Mouse (Mus musculus) neural tube, embryonic 14.5 days (tissue): ENCODE results near the gene Gdap1l1. TPM values are rescaled to one million over a fixed set of nuclear protein-coding genes. Genes with fewer than 3 reads are reported as not detected.
"Not testable (repeated sequence)": the region's sequence is repeated elsewhere in the genome, so short reads cannot be mapped to it uniquely, and the experiment has no call there.

Experiments
- ATAC-seq: fragments of 200-750 bp; cut with Nextera tagmentation; 2 replicates; pipeline ENCODE4 v1.8.0; 2017; ENCODE audit warnings: low read depth, mild to moderate bottlenecking, moderate TSS enrichment, moderate library complexity
- H3K27ac ChIP-seq: fragments of 300-500 bp; sonication (generic); 2 replicates; pipeline ENCODE4 v1.5.1; 2014; ENCODE audit warnings: low read depth, mild to moderate bottlenecking, control low read depth, low read length, moderate library complexity, mixed read lengths
- H3K27me3 ChIP-seq: fragments of 300-500 bp; sonication (generic); 2 replicates; pipeline ENCODE4 v1.6.1; 2014; ENCODE audit warnings: low read length; ENCODE audit not compliant: control insufficient read depth, insufficient read depth
- H3K36me3 ChIP-seq: fragments of 300-500 bp; sonication (generic); 2 replicates; pipeline ENCODE4 v1.6.1; 2014; ENCODE audit warnings: low read length, mixed read lengths; ENCODE audit not compliant: control insufficient read depth, insufficient read depth
- H3K4me1 ChIP-seq: fragments of 300-500 bp; sonication (generic); 2 replicates; pipeline ENCODE4 v1.6.1; 2014; ENCODE audit warnings: low read length; ENCODE audit not compliant: control insufficient read depth, insufficient read depth
- H3K4me2 ChIP-seq: fragments of 300-500 bp; sonication (generic); 2 replicates; pipeline ENCODE4 v1.6.1; 2014; ENCODE audit warnings: mild to moderate bottlenecking, low read depth, low read length, control low read depth
- H3K4me3 ChIP-seq: fragments of 300-500 bp; sonication (generic); 2 replicates; pipeline ENCODE4 v1.5.1; 2014; ENCODE audit warnings: low read depth, low read length, control low read depth, mixed read lengths
- H3K9ac ChIP-seq: fragments of 300-500 bp; sonication (generic); replicated peaks from 2 replicates; pipeline ENCODE4 v1.6.1; 2014; ENCODE audit warnings: low read depth, mild to moderate bottlenecking, control low read depth, low read length, mixed read lengths
- H3K9me3 ChIP-seq: fragments of 300-500 bp; sonication (generic); 2 replicates; pipeline ENCODE4 v1.6.1; 2016; ENCODE audit warnings: low read length; ENCODE audit not compliant: control insufficient read depth
- WGBS: fragments of 180-500 bp; shearing (Covaris S2); extraction: QIAGEN DNeasy Blood & Tissue Kit; methylation state at CpG from one replicate; pipeline ENCODE4 v1.1.7; 2014; 5-methylcytosine and 5-hydroxymethylcytosine counted together
- polyA plus RNA-seq: library from polyadenylated mRNA; unstranded; fragments of >200 nt; fragmentation: Nextera tagmentation; extraction: Ambion mirVana; gene quantifications from 2 replicates; pipeline ENCODE4 v1.2.1, GENCODE M21; 2014

The Gdap1l1 gene
- polyA plus RNA-seq, 1 experiment from 2014 or later = 115 TPM

DNA sequence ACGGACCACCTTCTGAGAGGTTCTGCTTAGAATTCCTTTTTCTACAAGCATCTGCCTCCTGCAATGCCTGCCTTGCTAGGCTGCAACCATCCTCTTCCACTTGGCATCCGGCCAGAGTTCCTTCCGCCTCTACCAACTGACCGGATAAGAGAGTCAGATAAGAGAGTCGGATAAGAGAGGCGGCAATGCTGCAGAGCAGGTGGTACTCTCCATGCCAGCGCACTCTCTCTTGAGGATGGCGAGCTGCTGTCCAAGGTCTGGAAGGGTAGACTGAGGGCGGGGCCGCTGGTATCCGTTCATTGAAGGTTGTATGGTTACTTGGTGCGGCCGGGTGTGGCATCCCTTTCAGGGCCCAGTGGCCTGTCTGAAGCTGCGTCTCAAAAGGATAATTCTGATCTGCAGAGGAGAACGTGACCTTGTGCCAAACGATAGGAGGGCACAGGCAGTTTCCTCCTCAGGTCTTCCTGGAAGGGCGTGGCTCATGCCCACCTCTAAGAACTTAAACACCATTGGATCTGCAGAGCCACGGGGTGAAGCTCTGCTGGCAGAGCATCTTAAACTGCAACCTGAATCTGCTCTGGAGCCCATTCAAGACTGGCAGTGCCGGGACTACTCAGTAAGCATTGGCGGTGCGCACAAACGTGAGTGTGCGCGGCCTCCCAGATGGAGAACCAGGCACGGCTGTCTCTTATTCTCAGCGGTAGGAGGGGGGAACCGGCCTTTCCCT is 20.4 kb downstream of the Gdap1l1 start:
- H3K4me3 ChIP-seq = no peak overlapping the region
- H3K4me2 ChIP-seq = peak overlapping the region; percentile 27; the same call in 1 of the 2 replicates
- H3K27ac ChIP-seq = no peak overlapping the region; the same call in 1 of the 2 replicates
- no peaks in the 10 kb centered on the region for H3K9me3 ChIP-seq
- no peaks in the 10 kb centered on the region for H3K4me1 ChIP-seq
- no peaks in the 10 kb centered on the region; the same call in 1 of the 2 replicates for H3K36me3 ChIP-seq
- H3K9ac ChIP-seq = peak overlapping the region; percentile 28; the same call in 1 of the 2 replicates
- no peaks in the 10 kb centered on the region for H3K27me3 ChIP-seq
- ATAC-seq = peak; percentile 26; the same call in 1 of the 2 replicates
- WGBS = 55% methylated on average over 27 of the region's 27 CpGs

DNA sequence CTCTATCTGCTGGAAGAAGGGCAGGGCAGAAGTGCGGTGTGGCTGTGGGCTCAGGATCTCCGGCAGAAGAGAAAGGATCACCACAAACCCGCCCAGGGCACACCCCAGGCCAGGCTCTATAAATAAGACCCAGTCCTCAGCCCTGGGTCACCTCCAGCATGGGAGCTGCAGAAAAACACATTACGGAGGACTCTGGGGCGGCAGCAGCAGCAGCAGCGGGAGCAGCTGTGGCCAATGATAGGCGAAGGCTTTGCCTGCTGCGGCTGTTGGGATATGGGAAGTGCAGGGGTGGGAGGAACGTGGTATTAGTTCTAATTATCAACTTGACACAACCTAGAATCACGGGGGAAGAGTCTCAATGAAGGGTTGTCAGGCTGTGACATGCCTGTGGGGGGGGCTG is 21.1 kb downstream of the Gdap1l1 start:
- H3K9ac ChIP-seq = peak overlapping the region; percentile 28; the same call in 1 of the 2 replicates
- H3K4me3 ChIP-seq = no peak overlapping the region
- H3K27ac ChIP-seq = peak overlapping the region; percentile 28; the same call in 1 of the 2 replicates
- H3K36me3 ChIP-seq = no peaks in the 10 kb centered on the region; the same call in 1 of the 2 replicates
- ATAC-seq = peak; percentile 47; the same call in 1 of the 2 replicates
- H3K4me1 ChIP-seq = no peaks in the 10 kb centered on the region
- H3K9me3 ChIP-seq = no peaks in the 10 kb centered on the region
- WGBS = 39% methylated on average over 10 of the region's 10 CpGs
- H3K27me3 ChIP-seq = no peaks in the 10 kb centered on the region
- peak overlapping the region; percentile 27; the same call in 1 of the 2 replicates for H3K4me2 ChIP-seq

DNA sequence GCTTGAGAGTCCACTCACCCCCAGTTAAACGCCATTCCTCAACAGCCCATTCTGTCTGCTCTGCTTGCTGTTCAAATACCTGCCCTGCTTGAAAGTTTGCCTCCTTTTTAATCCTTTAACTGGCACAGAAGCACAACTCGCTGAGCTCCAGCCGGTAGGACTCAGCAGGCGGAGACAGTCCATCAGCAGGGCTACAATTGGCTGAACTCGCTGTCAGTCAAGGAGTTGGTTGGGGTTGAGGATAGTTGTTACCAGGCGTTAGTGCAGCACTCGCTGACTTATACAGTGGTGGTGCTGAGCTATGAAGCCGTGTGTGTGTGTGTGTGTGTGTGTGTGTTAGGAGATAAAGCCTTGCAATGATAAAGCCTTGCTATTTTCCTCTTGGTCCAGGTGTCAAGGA is 22.3 kb downstream of the Gdap1l1 start:
- Histone ChIP-seq H3K4me3 (no peak overlapping the region), H3K4me1 (no peaks in the 10 kb centered on the region), H3K27ac (no peak overlapping the region), H3K4me2 (no peak overlapping the region), H3K9me3 (no peaks in the 10 kb centered on the region), H3K36me3 (no peaks in the 10 kb centered on the region), H3K9ac (no peak overlapping the region), H3K27me3 (no peaks in the 10 kb centered on the region)
- WGBS = 91% methylated on average over 8 of the region's 8 CpGs
- no peak for ATAC-seq

DNA sequence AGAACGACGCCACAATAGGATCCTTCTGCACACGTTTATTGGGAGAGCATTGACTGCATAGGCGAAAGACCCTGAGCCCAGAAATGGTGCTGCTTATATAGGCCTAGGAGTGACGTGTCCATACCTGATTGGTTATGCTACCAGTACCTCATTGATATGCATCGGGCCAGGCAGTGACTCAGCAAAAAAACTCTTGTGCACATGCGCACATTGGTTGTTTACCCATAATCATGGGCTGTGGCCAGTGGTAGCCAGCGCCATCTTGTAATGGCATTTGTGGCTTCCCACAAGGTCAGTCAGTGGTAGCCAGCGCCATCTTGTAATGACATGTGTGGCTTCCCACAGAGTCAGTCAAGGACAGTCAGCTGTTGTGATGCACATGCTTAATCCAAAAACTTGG is 23.0 kb downstream of the Gdap1l1 start:
- not testable (repeated sequence) for H3K9ac ChIP-seq, H3K27ac ChIP-seq, H3K36me3 ChIP-seq, H3K4me2 ChIP-seq, H3K9me3 ChIP-seq, H3K27me3 ChIP-seq, H3K4me1 ChIP-seq, ATAC-seq, H3K4me3 ChIP-seq
- WGBS = 93% methylated on average over 8 of the region's 9 CpGs

DNA sequence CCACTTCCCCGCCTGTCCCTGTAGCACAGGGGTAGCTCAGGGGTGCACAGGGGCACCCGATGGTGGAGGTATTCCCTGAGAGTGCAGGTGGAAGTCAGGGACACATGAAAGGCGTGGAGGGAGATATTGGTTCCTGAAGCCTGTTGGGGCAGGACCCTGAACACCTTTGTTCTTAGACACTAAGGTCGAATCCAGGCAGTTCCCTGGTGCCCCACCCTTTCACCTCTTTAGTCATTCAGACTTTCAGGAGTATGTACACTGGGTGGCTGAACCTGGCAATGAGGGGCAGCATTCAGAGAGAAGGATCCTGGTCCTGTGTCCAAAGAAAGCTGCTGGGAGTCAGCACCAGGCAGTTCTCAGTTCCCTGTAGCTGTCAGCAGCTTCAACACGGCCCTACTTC is 24.1 kb downstream of the Gdap1l1 start:
- H3K4me1 ChIP-seq = no peaks in the 10 kb centered on the region
- 85% methylated on average over 5 of the region's 5 CpGs for WGBS
- ATAC-seq = no peak
- H3K9me3 ChIP-seq = no peaks in the 10 kb centered on the region
- no peak overlapping the region for H3K9ac ChIP-seq
- H3K4me2 ChIP-seq = no peak overlapping the region
- no peak overlapping the region for H3K27ac ChIP-seq
- H3K4me3 ChIP-seq = no peak overlapping the region
- H3K36me3 ChIP-seq = peaks cover 8% of the 10 kb centered on the region
- H3K27me3 ChIP-seq = no peaks in the 10 kb centered on the region

DNA sequence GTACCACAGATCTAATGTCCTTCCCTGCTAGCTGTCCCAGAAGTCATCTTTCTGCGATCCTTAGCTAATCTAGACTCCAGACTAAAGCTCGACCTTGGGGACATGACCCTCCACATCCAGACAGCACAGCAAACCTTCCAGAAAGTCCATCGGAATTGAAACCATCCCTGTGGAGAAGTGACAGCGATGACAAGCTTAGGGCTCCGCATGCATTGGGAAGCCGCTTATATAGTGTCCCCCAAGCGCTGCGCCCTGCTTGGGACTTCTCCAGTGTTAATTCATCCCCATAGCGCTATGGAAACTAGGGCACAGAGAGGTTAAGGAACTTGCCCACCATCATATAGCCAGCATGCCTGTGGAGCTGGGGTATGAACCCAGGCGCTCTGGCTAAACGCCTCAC is 24.5 kb downstream of the Gdap1l1 start:
- H3K36me3 ChIP-seq = peaks cover 8% of the 10 kb centered on the region
- no peak overlapping the region for H3K27ac ChIP-seq
- no peaks in the 10 kb centered on the region for H3K9me3 ChIP-seq
- ATAC-seq = no peak
- no peak overlapping the region for H3K4me3 ChIP-seq
- H3K27me3 ChIP-seq = no peaks in the 10 kb centered on the region
- no peak overlapping the region for H3K9ac ChIP-seq
- WGBS = 84% methylated on average over 11 of the region's 11 CpGs
- no peak overlapping the region for H3K4me2 ChIP-seq
- no peaks in the 10 kb centered on the region for H3K4me1 ChIP-seq

DNA sequence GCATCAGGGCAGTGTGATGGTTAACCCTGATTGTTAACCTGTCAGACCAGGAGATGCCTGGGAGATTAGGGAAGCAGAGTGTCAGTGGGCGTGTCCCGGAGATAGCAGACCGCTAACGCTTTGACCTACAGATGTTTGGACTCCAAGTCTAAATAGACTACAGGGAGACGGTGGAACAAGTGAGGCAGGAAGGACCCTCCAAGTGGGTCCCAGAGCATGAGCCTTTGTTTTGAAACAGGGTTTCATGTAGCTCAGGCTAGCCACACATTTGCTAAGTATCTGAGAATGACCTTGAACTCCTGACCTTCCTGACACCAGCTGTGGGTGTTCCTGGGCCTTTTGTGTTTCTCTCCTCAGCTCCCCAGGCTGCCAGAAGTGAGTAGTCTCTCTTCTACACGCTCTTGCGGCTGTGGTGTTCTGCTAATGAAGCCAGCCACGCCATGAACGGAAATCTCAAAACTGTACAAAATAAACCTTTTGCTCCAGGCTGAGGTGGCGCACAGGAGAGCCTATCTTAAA is 25.0 kb downstream of the Gdap1l1 start:
- H3K9me3 ChIP-seq = no peaks in the 10 kb centered on the region
- no peak overlapping the region for H3K4me3 ChIP-seq
- H3K27me3 ChIP-seq = no peaks in the 10 kb centered on the region
- no peak overlapping the region for H3K9ac ChIP-seq
- ATAC-seq = no peak
- no peak overlapping the region for H3K27ac ChIP-seq
- H3K4me1 ChIP-seq = no peaks in the 10 kb centered on the region
- peaks cover 13% of the 10 kb centered on the region for H3K36me3 ChIP-seq
- H3K4me2 ChIP-seq = no peak overlapping the region
- WGBS = 66% methylated on average over 10 of the region's 10 CpGs

- Histone ChIP-seq H3K4me3 (no peak overlapping the region), H3K9ac (no peak overlapping the region), H3K4me1 (no peaks in the 10 kb centered on the region), H3K27ac (no peak overlapping the region), H3K36me3 (peaks cover 19% of the 10 kb centered on the region), H3K9me3 (no peaks in the 10 kb centered on the region), H3K4me2 (no peak overlapping the region), H3K27me3 (no peaks in the 10 kb centered on the region)
- 81% methylated on average over 4 of the region's 4 CpGs for WGBS
- no peak for ATAC-seq
These were observed 25.7 kb downstream of the Gdap1l1 start for GRCm38 (mm10) chr2:163463998-163464397.

DNA sequence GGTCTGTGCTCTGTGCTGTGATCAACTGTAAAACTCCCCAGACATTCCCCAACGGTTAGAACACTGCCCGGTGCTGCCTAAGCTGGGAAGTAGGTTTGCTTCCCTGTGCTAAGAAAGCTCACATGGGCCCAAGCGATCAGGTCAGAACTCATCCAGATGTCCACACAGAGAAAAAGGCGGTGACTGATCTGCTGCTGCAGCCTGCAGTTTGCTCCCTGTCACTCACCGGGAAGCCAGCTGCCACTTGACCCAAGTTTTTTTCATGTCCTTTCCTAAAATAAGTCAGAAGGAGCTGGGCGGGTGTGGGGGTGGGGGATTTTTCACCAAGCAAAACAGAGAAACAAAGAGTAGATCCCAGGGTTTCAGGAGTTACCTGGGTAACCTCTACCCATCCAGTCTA is 26.3 kb downstream of the Gdap1l1 start:
- Histone ChIP-seq H3K4me1 (no peaks in the 10 kb centered on the region), H3K4me2 (no peak overlapping the region), H3K9me3 (no peaks in the 10 kb centered on the region), H3K9ac (no peak overlapping the region), H3K36me3 (peaks cover 22% of the 10 kb centered on the region), H3K27me3 (no peaks in the 10 kb centered on the region), H3K27ac (no peak overlapping the region), H3K4me3 (no peak overlapping the region)
- 71% methylated on average over 6 of the region's 6 CpGs for WGBS
- no peak for ATAC-seq
